Mouse (Mus musculus): ENCODE measurements around the gene Spop. TPM values are rescaled to one million over a fixed set of nuclear protein-coding genes. Genes with fewer than 3 reads are reported as not detected.

Spop gene
- polyA plus RNA-seq, 1 experiment: 19.6 TPM

GRCm38 (mm10) chr11:95538378-95539104 lies 124.7 kb downstream of the Spop start:
- no peak overlapping the region for H3K27ac ChIP-seq (ENCODE audit: control insufficient read depth, insufficient read depth, low read depth, low read length)
- TF ChIP-seq CTCF (IDR thresholded peaks at IDR 0.05; ENCODE audit: control insufficient read depth, insufficient read depth, insufficient replicate concordance, low read depth, low read length) (no peak), POLR2A (IDR thresholded peaks at IDR 0.05; ENCODE audit: control insufficient read depth, low read depth, low read length) (no peak)
- H3K27me3 ChIP-seq (ENCODE audit: control insufficient read depth, insufficient read depth, low read length): no peaks in the 10 kb centered on the region
- no peak overlapping the region for H3K4me3 ChIP-seq (ENCODE audit: control insufficient read depth, low read depth, low read length)
- peaks cover 5% of the 10 kb centered on the region for H3K4me1 ChIP-seq (ENCODE audit: control insufficient read depth, insufficient read depth, low read length)
- H3K36me3 ChIP-seq (ENCODE audit: control insufficient read depth, insufficient read depth, low read length): no peaks in the 10 kb centered on the region

- Histone ChIP-seq H3K4me3 (ENCODE audit: control insufficient read depth, low read depth, low read length) (no peak overlapping the region), H3K4me1 (ENCODE audit: control insufficient read depth, insufficient read depth, low read length) (peaks cover 3% of the 10 kb centered on the region; the same call in 1 of the 2 replicates), H3K27me3 (ENCODE audit: control insufficient read depth, insufficient read depth, low read length) (no peaks in the 10 kb centered on the region), H3K27ac (ENCODE audit: control insufficient read depth, insufficient read depth, low read depth, low read length) (no peak overlapping the region), H3K36me3 (ENCODE audit: control insufficient read depth, insufficient read depth, low read length) (no peaks in the 10 kb centered on the region)
- TF ChIP-seq POLR2A (IDR thresholded peaks at IDR 0.05; ENCODE audit: control insufficient read depth, low read depth, low read length) (no peak), CTCF (IDR thresholded peaks at IDR 0.05; ENCODE audit: control insufficient read depth, insufficient read depth, insufficient replicate concordance, low read depth, low read length) (no peak)
Observed at GRCm38 (mm10) chr11:95540637-95541385, 126.9 kb downstream of the Spop start.

Other genes with a start within 250 kb of the Spop start
- not detected in 2 replicates for gene Tac4, start 152.6 kb upstream of the Spop start, polyA plus RNA-seq (2012; rRNA removed)
- 89.5 and 93.1 TPM in 2 replicates for gene Kat7, start 103.8 kb upstream of the Spop start, polyA plus RNA-seq (2012; rRNA removed)
- gene Fam117a, start 77.1 kb upstream of the Spop start, polyA plus RNA-seq (2012; rRNA removed): 16.7 TPM in 2 replicates
- gene Slc35b1, start 29.4 kb upstream of the Spop start, polyA plus RNA-seq (2012; rRNA removed): 45.4 and 48.5 TPM in 2 replicates
- gene Nxph3, start 100.5 kb downstream of the Spop start, polyA plus RNA-seq (2012; rRNA removed): 1.9 and 2.0 TPM in 2 replicates
- gene Ngfr, start 173.7 kb downstream of the Spop start, polyA plus RNA-seq (2012; rRNA removed): 16.3 and 18.9 TPM in 2 replicates